ENCODE assay signal across 28 mouse cellular contexts in genomic region chr1:135963177-135963576, GRCm38 (mm10). TPM values are rescaled to one million over a fixed set of nuclear protein-coding genes. Genes with fewer than 3 reads are reported as not detected.
"Had no signal": no experiment of that assay in that cellular context is flagged by ENCODE, and none has a peak within 500 bp of the region (broad histone marks: within the 10 kb centered on the region; RNA-seq: fewer than 3 reads in every experiment).

No protein-coding gene starts in this region.

- DNase-seq: kidney, adult 2 months; kidney, postnatal 14 days; kidney, postnatal 4 days; liver; lung, adult 18-20 months; lung, postnatal 10 days; lung, postnatal 36 days; retina, postnatal 1 day; right cerebral cortex, postnatal 25 days; spleen, adult 18-20 months; thymus, adult 2 months had no signal

- H3K27ac ChIP-seq: kidney, embryonic 15.5 days; limb, embryonic 10.5 days; limb, embryonic 13.5 days; liver, embryonic 12.5 days; liver, embryonic 15.5 days; lung, embryonic 15.5 days; midbrain, embryonic 12.5 days; neural tube, embryonic 13.5 days; stomach, embryonic 15.5 days had no signal

- H3K27me3 ChIP-seq: lung, embryonic 15.5 days; neural tube, embryonic 13.5 days; stomach, embryonic 15.5 days had no signal

- H3K9me3 ChIP-seq: kidney, embryonic 15.5 days; limb, embryonic 10.5 days; limb, embryonic 13.5 days; liver, embryonic 12.5 days; liver, embryonic 15.5 days; lung, embryonic 15.5 days; midbrain, embryonic 12.5 days; neural tube, embryonic 13.5 days; stomach, embryonic 15.5 days had no signal

- H3K4me1 ChIP-seq: limb, embryonic 13.5 days; liver, embryonic 12.5 days; liver, embryonic 15.5 days; lung, embryonic 15.5 days; midbrain, embryonic 12.5 days; neural tube, embryonic 13.5 days; stomach, embryonic 15.5 days had no signal

- H3K36me3 ChIP-seq: kidney, embryonic 15.5 days; limb, embryonic 10.5 days; limb, embryonic 13.5 days; liver, embryonic 12.5 days; liver, embryonic 15.5 days; lung, embryonic 15.5 days; midbrain, embryonic 12.5 days; neural tube, embryonic 13.5 days; stomach, embryonic 15.5 days had no signal

- H3K4me2 ChIP-seq: kidney, embryonic 15.5 days; limb, embryonic 13.5 days; liver, embryonic 12.5 days; liver, embryonic 15.5 days; lung, embryonic 15.5 days; midbrain, embryonic 12.5 days; neural tube, embryonic 13.5 days; stomach, embryonic 15.5 days had no signal

- H3K9ac ChIP-seq: kidney, embryonic 15.5 days; limb, embryonic 13.5 days; liver, embryonic 12.5 days; liver, embryonic 15.5 days; lung, embryonic 15.5 days; midbrain, embryonic 12.5 days; neural tube, embryonic 13.5 days; stomach, embryonic 15.5 days had no signal

- H3K4me3 ChIP-seq: kidney, embryonic 15.5 days; limb, embryonic 10.5 days; limb, embryonic 13.5 days; liver, embryonic 12.5 days; liver, embryonic 15.5 days; lung, embryonic 15.5 days; midbrain, embryonic 12.5 days; myocyte; neural tube, embryonic 13.5 days; stomach, embryonic 15.5 days had no signal

RNA-seq across cellular contexts. Expression of gene Igfn1, which starts 43.0 kb away (rescaled TPM):
- total RNA-seq: megakaryocyte progenitor cell, adult 5-6 weeks; megakaryocyte-erythroid progenitor cell, adult 5-6 weeks; monocyte, adult 5-6 weeks had no signal
- polyA plus RNA-seq: intestine, embryonic 14.5 days; limb, embryonic 10.5 days; liver, embryonic 12.5 days; liver, embryonic 15.5 days; lung, embryonic 15.5 days; midbrain, embryonic 12.5 days; midbrain, embryonic 16.5 days; neural tube, embryonic 13.5 days had no signal

RNA-seq across cellular contexts. Expression of gene Pkp1, which starts 44.2 kb away (rescaled TPM):
- total RNA-seq: layer of hippocampus, adult 18-20 months; megakaryocyte progenitor cell, adult 5-6 weeks; megakaryocyte-erythroid progenitor cell, adult 5-6 weeks; monocyte, adult 5-6 weeks; neutrophil, adult 5-6 weeks had no signal
- polyA plus RNA-seq: liver, embryonic 12.5 days; liver, embryonic 15.5 days; midbrain, embryonic 16.5 days had no signal
